Mouse (Mus musculus) limb, embryonic 13.5 days (tissue): ENCODE results near the gene Htt. TPM values are rescaled to one million over a fixed set of nuclear protein-coding genes. Genes with fewer than 3 reads are reported as not detected.

Experiments
- ATAC-seq: fragments of 200-750 bp; cut with Nextera tagmentation; 2 replicates; pipeline ENCODE4 v1.8.0; 2017; ENCODE audit warnings: low read depth, moderate number of reproducible peaks, moderate TSS enrichment; ENCODE audit not compliant: low FRiP score
- H3K27ac ChIP-seq: fragments of 300-500 bp; sonication (generic); 2 replicates; pipeline ENCODE4 v1.5.1; 2015; ENCODE audit warnings: inconsistent platforms, mild to moderate bottlenecking, moderate library complexity
- H3K27me3 ChIP-seq: fragments of 300-500 bp; sonication (generic); 2 replicates; pipeline ENCODE4 v1.6.1; 2015; ENCODE audit warnings: mild to moderate bottlenecking, inconsistent platforms
- H3K36me3 ChIP-seq: fragments of 300-500 bp; sonication (generic); 2 replicates; pipeline ENCODE4 v1.6.1; 2015; ENCODE audit warnings: inconsistent platforms, mild to moderate bottlenecking, moderate library complexity
- H3K4me1 ChIP-seq: fragments of 300-500 bp; sonication (generic); 2 replicates; pipeline ENCODE4 v1.6.1; 2015; ENCODE audit warnings: inconsistent platforms
- H3K4me2 ChIP-seq: fragments of 300-500 bp; sonication (generic); replicated peaks from 2 replicates; pipeline ENCODE4 v1.6.1; 2015; ENCODE audit warnings: inconsistent platforms, mild to moderate bottlenecking, moderate library complexity
- H3K4me3 ChIP-seq: fragments of 300-500 bp; sonication (generic); 2 replicates; pipeline ENCODE4 v1.5.1; 2015; ENCODE audit warnings: moderate library complexity, mild to moderate bottlenecking, inconsistent platforms
- H3K9ac ChIP-seq: fragments of 300-500 bp; sonication (generic); 2 replicates; pipeline ENCODE4 v1.6.1; 2015; ENCODE audit warnings: mild to moderate bottlenecking, inconsistent platforms
- H3K9me3 ChIP-seq: fragments of 300-500 bp; sonication (generic); 2 replicates; pipeline ENCODE4 v1.6.1; 2016; ENCODE audit warnings: inconsistent platforms
- WGBS: fragments of 180-500 bp; shearing (Covaris S2); methylation state at CpG from one replicate; pipeline ENCODE4 v1.1.7; 2015; 5-methylcytosine and 5-hydroxymethylcytosine counted together
- polyA plus RNA-seq: library from polyadenylated mRNA; unstranded; fragments of >200 nt; fragmentation: Nextera tagmentation; extraction: Ambion mirVana; gene quantifications from 2 replicates; pipeline ENCODE4 v1.2.1, GENCODE M21; 2015

The Htt gene
- polyA plus RNA-seq, 1 experiment from 2014 or later, result 15.2 TPM

- no peak overlapping the region for H3K4me3 ChIP-seq
- H3K4me1 ChIP-seq, result no peaks in the 10 kb centered on the region
- H3K4me2 ChIP-seq, result no peak overlapping the region
- ATAC-seq, result no peak
- 87% methylated on average over 3 of the region's 3 CpGs for WGBS
- no peaks in the 10 kb centered on the region for H3K36me3 ChIP-seq
- H3K9me3 ChIP-seq, result no peaks in the 10 kb centered on the region
- H3K9ac ChIP-seq, result no peak overlapping the region
- no peak overlapping the region for H3K27ac ChIP-seq
- no peaks in the 10 kb centered on the region for H3K27me3 ChIP-seq
Measured at GRCm38 (mm10) chr5:34943428-34943827, 181.9 kb downstream of the Htt start.

GRCm38 (mm10) chr5:34948861-34949760 is 187.6 kb downstream of the Htt start, which contains the start of gene Rgs12:
Gene Rgs12 (plus strand): TSS chr5:34949445.
- H3K9ac ChIP-seq, result peak within 1 kb of the TSS; percentile 98
- H3K4me2 ChIP-seq, result peak within 1 kb of the TSS; percentile 81
- peaks cover 22% of the 10 kb centered on the region for H3K36me3 ChIP-seq
- peak within 1 kb of the TSS; percentile 93 for H3K27ac ChIP-seq
- WGBS, result under 1% methylated on average over 57 of the region's 84 CpGs
- ATAC-seq, result peak; percentile 93
- H3K9me3 ChIP-seq, result peaks cover 6% of the 10 kb centered on the region; the same call in 1 of the 2 replicates
- H3K4me1 ChIP-seq, result peaks cover 16% of the 10 kb centered on the region
- H3K4me3 ChIP-seq, result peak within 1 kb of the TSS; percentile 88
- H3K27me3 ChIP-seq, result no peaks in the 10 kb centered on the region

- Histone ChIP-seq H3K4me1 (peaks cover 22% of the 10 kb centered on the region), H3K36me3 (peaks cover 22% of the 10 kb centered on the region), H3K27ac (peak overlapping the region; percentile 93), H3K4me3 (peak overlapping the region; percentile 88), H3K9me3 (peaks cover 6% of the 10 kb centered on the region; the same call in 1 of the 2 replicates), H3K4me2 (peak overlapping the region; percentile 81), H3K9ac (peak overlapping the region; percentile 98), H3K27me3 (no peaks in the 10 kb centered on the region)
- WGBS, result under 1% methylated on average over 12 of the region's 12 CpGs
- peak; percentile 48 for ATAC-seq
Measured at GRCm38 (mm10) chr5:34949769-34950211, 188.2 kb downstream of the Htt start.

GRCm38 (mm10) chr5:34950486-34951160 is 189.1 kb downstream of the Htt start:
- Histone ChIP-seq H3K4me3 (peak overlapping the region; percentile 88), H3K27me3 (no peaks in the 10 kb centered on the region), H3K36me3 (peaks cover 28% of the 10 kb centered on the region), H3K4me1 (peaks cover 29% of the 10 kb centered on the region), H3K9me3 (peaks cover 6% of the 10 kb centered on the region; the same call in 1 of the 2 replicates), H3K9ac (peak overlapping the region; percentile 98), H3K27ac (peak overlapping the region; percentile 58; the same call in 1 of the 2 replicates), H3K4me2 (peak overlapping the region; percentile 81)
- ATAC-seq, result no peak
- 73% methylated on average over 6 of the region's 6 CpGs for WGBS

GRCm38 (mm10) chr5:34951161-34951834 is 189.8 kb downstream of the Htt start:
- H3K4me1 ChIP-seq, result peaks cover 31% of the 10 kb centered on the region
- H3K36me3 ChIP-seq, result peaks cover 29% of the 10 kb centered on the region
- no peak for ATAC-seq
- peak overlapping the region; percentile 81; the same call in 1 of the 2 replicates for H3K4me2 ChIP-seq
- no peak overlapping the region for H3K27ac ChIP-seq
- H3K27me3 ChIP-seq, result no peaks in the 10 kb centered on the region
- peak overlapping the region; percentile 88; the same call in 1 of the 2 replicates for H3K4me3 ChIP-seq
- WGBS, result 93% methylated on average over 8 of the region's 8 CpGs
- peak overlapping the region; percentile 98; the same call in 1 of the 2 replicates for H3K9ac ChIP-seq
- H3K9me3 ChIP-seq, result peaks cover 6% of the 10 kb centered on the region; the same call in 1 of the 2 replicates

- Histone ChIP-seq H3K4me1 (peaks cover 63% of the 10 kb centered on the region), H3K36me3 (peaks cover 29% of the 10 kb centered on the region), H3K9me3 (peaks cover 6% of the 10 kb centered on the region; the same call in 1 of the 2 replicates), H3K27me3 (no peaks in the 10 kb centered on the region), H3K27ac (no peak overlapping the region), H3K9ac (no peak overlapping the region), H3K4me2 (no peak overlapping the region), H3K4me3 (no peak overlapping the region)
- 73% methylated on average over 6 of the region's 6 CpGs for WGBS
- ATAC-seq, result no peak
Measured at GRCm38 (mm10) chr5:34954508-34954907, 193.0 kb downstream of the Htt start.

GRCm38 (mm10) chr5:34955630-34956029 is 194.1 kb downstream of the Htt start:
- Histone ChIP-seq H3K4me2 (no peak overlapping the region), H3K36me3 (peaks cover 29% of the 10 kb centered on the region), H3K9ac (no peak overlapping the region), H3K4me1 (peaks cover 65% of the 10 kb centered on the region), H3K9me3 (peaks cover 6% of the 10 kb centered on the region; the same call in 1 of the 2 replicates), H3K27ac (no peak overlapping the region), H3K4me3 (no peak overlapping the region), H3K27me3 (no peaks in the 10 kb centered on the region)
- WGBS, result 64% methylated on average over 5 of the region's 5 CpGs
- ATAC-seq, result no peak

GRCm38 (mm10) chr5:34956151-34956550 is 194.6 kb downstream of the Htt start:
- ATAC-seq, result no peak
- Histone ChIP-seq H3K36me3 (peaks cover 29% of the 10 kb centered on the region), H3K4me1 (peaks cover 60% of the 10 kb centered on the region)

GRCm38 (mm10) chr5:34957015-34957414 is 195.5 kb downstream of the Htt start:
- Histone ChIP-seq H3K36me3 (peaks cover 23% of the 10 kb centered on the region), H3K27ac (no peak overlapping the region), H3K4me2 (no peak overlapping the region), H3K9ac (no peak overlapping the region), H3K4me1 (peaks cover 61% of the 10 kb centered on the region), H3K27me3 (no peaks in the 10 kb centered on the region), H3K9me3 (peaks cover 6% of the 10 kb centered on the region; the same call in 1 of the 2 replicates), H3K4me3 (no peak overlapping the region)
- ATAC-seq, result no peak
- 72% methylated on average over 2 of the region's 2 CpGs for WGBS

More at GRCm38 (mm10) chr5:34956151-34956550, 194.6 kb downstream of the Htt start:
- Histone ChIP-seq H3K4me2 (no peak overlapping the region), H3K27me3 (no peaks in the 10 kb centered on the region), H3K27ac (no peak overlapping the region), H3K9me3 (peaks cover 6% of the 10 kb centered on the region; the same call in 1 of the 2 replicates), H3K4me3 (no peak overlapping the region), H3K9ac (no peak overlapping the region)
- 76% methylated on average over 7 of the region's 7 CpGs for WGBS

- ATAC-seq, result no peak
- no peaks in the 10 kb centered on the region for H3K27me3 ChIP-seq
- no peak overlapping the region for H3K4me3 ChIP-seq
- H3K4me1 ChIP-seq, result peaks cover 55% of the 10 kb centered on the region
- WGBS, result 76% methylated on average over 1 of the region's 1 CpGs
- no peaks in the 10 kb centered on the region for H3K9me3 ChIP-seq
- no peak overlapping the region for H3K27ac ChIP-seq
- peaks cover 15% of the 10 kb centered on the region for H3K36me3 ChIP-seq
- H3K9ac ChIP-seq, result no peak overlapping the region
- no peak overlapping the region for H3K4me2 ChIP-seq
Measured at GRCm38 (mm10) chr5:34960021-34960420, 198.5 kb downstream of the Htt start.
